Mouse (Mus musculus): Measurements from ENCODE around the gene E2f2. TPM values are rescaled to one million over a fixed set of nuclear protein-coding genes. Genes with fewer than 3 reads are reported as not detected.
A peak's percentile ranks its signal among the peaks of the same experiment; 100 is the strongest.

E2f2 gene
- polyA plus RNA-seq, 1 experiment from 2014 or later: 3.6 TPM

- H3K36me3 ChIP-seq: no peaks in the 10 kb centered on the region
- H3K9ac ChIP-seq: no peak overlapping the region
- no peak overlapping the region for H3K4me3 ChIP-seq
- WGBS: 86% methylated on average over 12 of the region's 12 CpGs
- peaks cover 31% of the 10 kb centered on the region for H3K4me1 ChIP-seq (replicated peaks)
- ATAC-seq (ENCODE audit: low FRiP score, low read depth): no peak
- no peak overlapping the region for H3K27ac ChIP-seq (replicated peaks)
- no peaks in the 10 kb centered on the region for H3K9me3 ChIP-seq
- H3K4me2 ChIP-seq: no peak overlapping the region
- H3K27me3 ChIP-seq: no peaks in the 10 kb centered on the region
Observed at GRCm38 (mm10) chr4:136178475-136178921, 6.3 kb downstream of the E2f2 start.

- 92% methylated on average over 7 of the region's 7 CpGs for WGBS
- H3K27ac ChIP-seq (replicated peaks): no peak overlapping the region
- peak overlapping the region; percentile 66; the same call in 1 of the 2 replicates for H3K4me2 ChIP-seq
- no peak overlapping the region for H3K9ac ChIP-seq
- ATAC-seq (ENCODE audit: low FRiP score, low read depth): no peak
- no peaks in the 10 kb centered on the region for H3K36me3 ChIP-seq
- H3K4me1 ChIP-seq (replicated peaks): peaks cover 31% of the 10 kb centered on the region
- no peak overlapping the region for H3K4me3 ChIP-seq
- H3K9me3 ChIP-seq: no peaks in the 10 kb centered on the region
- no peaks in the 10 kb centered on the region for H3K27me3 ChIP-seq
Observed at GRCm38 (mm10) chr4:136179456-136179855, 7.3 kb downstream of the E2f2 start.

- Histone ChIP-seq H3K9me3 (no peaks in the 10 kb centered on the region), H3K4me1 (replicated peaks) (peaks cover 31% of the 10 kb centered on the region), H3K9ac (peak overlapping the region; percentile 39), H3K27ac (replicated peaks) (peak overlapping the region; percentile 55), H3K4me2 (peak overlapping the region; percentile 66), H3K4me3 (peak overlapping the region; percentile 39), H3K36me3 (no peaks in the 10 kb centered on the region), H3K27me3 (no peaks in the 10 kb centered on the region)
- 2% methylated on average over 15 of the region's 15 CpGs for WGBS
- ATAC-seq (ENCODE audit: low FRiP score, low read depth): 0 out of 2 replicates have a peak, but pooled peaks have one; percentile 27
Observed at GRCm38 (mm10) chr4:136179998-136180397, 7.8 kb downstream of the E2f2 start.

- ATAC-seq (ENCODE audit: low FRiP score, low read depth): peak; percentile 87
- H3K4me2 ChIP-seq: peak overlapping the region; percentile 66
- 23% methylated on average over 23 of the region's 23 CpGs for WGBS
- H3K9ac ChIP-seq: peak overlapping the region; percentile 39
- H3K27me3 ChIP-seq: no peaks in the 10 kb centered on the region
- H3K4me3 ChIP-seq: peak overlapping the region; percentile 39
- H3K27ac ChIP-seq (replicated peaks): peak overlapping the region; percentile 55
- peaks cover 31% of the 10 kb centered on the region for H3K4me1 ChIP-seq (replicated peaks)
- no peaks in the 10 kb centered on the region for H3K9me3 ChIP-seq
- H3K36me3 ChIP-seq: no peaks in the 10 kb centered on the region
Observed at GRCm38 (mm10) chr4:136180408-136181330, 8.5 kb downstream of the E2f2 start.

GRCm38 (mm10) chr4:136181367-136181766 is 9.2 kb downstream of the E2f2 start:
- H3K27ac ChIP-seq (replicated peaks): no peak overlapping the region
- H3K36me3 ChIP-seq: no peaks in the 10 kb centered on the region
- H3K9ac ChIP-seq: no peak overlapping the region
- no peak overlapping the region for H3K4me3 ChIP-seq
- peaks cover 31% of the 10 kb centered on the region for H3K4me1 ChIP-seq (replicated peaks)
- no peaks in the 10 kb centered on the region for H3K9me3 ChIP-seq
- no peak for ATAC-seq (ENCODE audit: low FRiP score, low read depth)
- WGBS: 31% methylated on average over 12 of the region's 12 CpGs
- peak overlapping the region; percentile 66 for H3K4me2 ChIP-seq
- no peaks in the 10 kb centered on the region for H3K27me3 ChIP-seq

- Histone ChIP-seq H3K36me3 (no peaks in the 10 kb centered on the region), H3K27me3 (no peaks in the 10 kb centered on the region), H3K27ac (replicated peaks) (no peak overlapping the region), H3K9me3 (no peaks in the 10 kb centered on the region), H3K4me1 (replicated peaks) (peaks cover 12% of the 10 kb centered on the region), H3K9ac (no peak overlapping the region), H3K4me2 (no peak overlapping the region), H3K4me3 (no peak overlapping the region)
- ATAC-seq (ENCODE audit: low FRiP score, low read depth): no peak
- 87% methylated on average over 9 of the region's 9 CpGs for WGBS
Observed at GRCm38 (mm10) chr4:136185375-136185774, 13.2 kb downstream of the E2f2 start.

- ATAC-seq (ENCODE audit: low FRiP score, low read depth): no peak
- Histone ChIP-seq H3K9me3 (no peaks in the 10 kb centered on the region), H3K4me2 (no peak overlapping the region), H3K27me3 (no peaks in the 10 kb centered on the region), H3K27ac (replicated peaks) (no peak overlapping the region), H3K4me1 (replicated peaks) (0 out of 2 replicates have a peak, but pooled peaks cover 2% of the 10 kb centered on the region), H3K9ac (no peak overlapping the region), H3K4me3 (no peak overlapping the region), H3K36me3 (no peaks in the 10 kb centered on the region)
- 87% methylated on average over 8 of the region's 8 CpGs for WGBS
Observed at GRCm38 (mm10) chr4:136186315-136186714, 14.1 kb downstream of the E2f2 start.

GRCm38 (mm10) chr4:136186739-136187472 is 14.7 kb downstream of the E2f2 start:
- no peak overlapping the region for H3K27ac ChIP-seq (replicated peaks)
- 83% methylated on average over 23 of the region's 23 CpGs for WGBS
- H3K36me3 ChIP-seq: no peaks in the 10 kb centered on the region

GRCm38 (mm10) chr4:136188973-136189737 is 17.0 kb downstream of the E2f2 start:
- Histone ChIP-seq H3K4me2 (no peak overlapping the region), H3K4me1 (replicated peaks) (no peaks in the 10 kb centered on the region), H3K4me3 (no peak overlapping the region), H3K9me3 (no peaks in the 10 kb centered on the region), H3K27me3 (no peaks in the 10 kb centered on the region), H3K36me3 (no peaks in the 10 kb centered on the region), H3K9ac (no peak overlapping the region), H3K27ac (replicated peaks) (no peak overlapping the region)
- no peak for ATAC-seq (ENCODE audit: low FRiP score, low read depth)
- 82% methylated on average over 6 of the region's 6 CpGs for WGBS

More at GRCm38 (mm10) chr4:136186739-136187472, 14.7 kb downstream of the E2f2 start:
- no peaks in the 10 kb centered on the region for H3K4me1 ChIP-seq (replicated peaks)
- H3K4me3 ChIP-seq: no peak overlapping the region
- no peak overlapping the region for H3K9ac ChIP-seq
- ATAC-seq (ENCODE audit: low FRiP score, low read depth): no peak
- H3K27me3 ChIP-seq: no peaks in the 10 kb centered on the region
- H3K4me2 ChIP-seq: no peak overlapping the region
- no peaks in the 10 kb centered on the region for H3K9me3 ChIP-seq

GRCm38 (mm10) chr4:136189912-136190311 is 17.7 kb downstream of the E2f2 start:
- Histone ChIP-seq H3K9me3 (no peaks in the 10 kb centered on the region), H3K27ac (replicated peaks) (no peak overlapping the region), H3K4me2 (no peak overlapping the region), H3K36me3 (no peaks in the 10 kb centered on the region), H3K27me3 (no peaks in the 10 kb centered on the region), H3K9ac (no peak overlapping the region), H3K4me3 (no peak overlapping the region), H3K4me1 (replicated peaks) (no peaks in the 10 kb centered on the region)
- ATAC-seq (ENCODE audit: low FRiP score, low read depth): no peak
- 82% methylated on average over 8 of the region's 8 CpGs for WGBS

GRCm38 (mm10) chr4:136193571-136193970 is 21.4 kb downstream of the E2f2 start:
- 98% methylated on average over 3 of the region's 3 CpGs for WGBS
- Histone ChIP-seq H3K4me1 (replicated peaks) (no peaks in the 10 kb centered on the region), H3K27ac (replicated peaks) (no peak overlapping the region), H3K9ac (no peak overlapping the region), H3K27me3 (no peaks in the 10 kb centered on the region), H3K9me3 (no peaks in the 10 kb centered on the region), H3K4me3 (no peak overlapping the region), H3K36me3 (no peaks in the 10 kb centered on the region), H3K4me2 (no peak overlapping the region)
- no peak for ATAC-seq (ENCODE audit: low FRiP score, low read depth)

Data from hindbrain, embryonic 15.5 days (tissue).